Mouse (Mus musculus): ENCODE measurements around the gene Edil3. TPM values are rescaled to one million over a fixed set of nuclear protein-coding genes. Genes with fewer than 3 reads are reported as not detected.

Gene Edil3
- polyA plus RNA-seq, 1 experiment from 2014 or later, result 46.1 TPM

DNA sequence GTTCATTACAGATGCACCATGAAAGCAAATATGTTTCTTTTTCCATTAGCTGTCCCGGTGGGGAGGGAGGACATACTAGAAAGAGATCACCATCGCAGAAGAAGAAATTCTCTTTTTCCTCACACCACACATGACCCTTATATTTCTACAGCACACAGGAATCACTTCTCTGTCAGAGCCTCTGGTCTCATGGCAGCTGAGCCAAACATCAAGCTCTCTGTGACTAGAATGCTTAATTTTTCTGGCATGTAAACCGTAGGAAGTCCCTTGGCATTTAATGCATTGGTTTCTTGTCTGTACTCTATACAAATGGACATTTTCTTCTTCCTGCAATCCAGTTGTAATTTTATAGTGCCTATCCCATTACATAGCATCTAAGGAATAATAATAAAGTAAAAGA, 330.6 kb downstream of the Edil3 start:
- Histone ChIP-seq H3K27ac (no peak overlapping the region), H3K9me3 (no peaks in the 10 kb centered on the region), H3K4me2 (no peak overlapping the region), H3K27me3 (replicated peaks) (no peaks in the 10 kb centered on the region), H3K9ac (no peak overlapping the region), H3K36me3 (replicated peaks) (no peaks in the 10 kb centered on the region), H3K4me3 (no peak overlapping the region), H3K4me1 (no peaks in the 10 kb centered on the region)
- 62% methylated on average over 3 of the region's 3 CpGs for WGBS
- ATAC-seq (replicated peaks), result no peak

DNA sequence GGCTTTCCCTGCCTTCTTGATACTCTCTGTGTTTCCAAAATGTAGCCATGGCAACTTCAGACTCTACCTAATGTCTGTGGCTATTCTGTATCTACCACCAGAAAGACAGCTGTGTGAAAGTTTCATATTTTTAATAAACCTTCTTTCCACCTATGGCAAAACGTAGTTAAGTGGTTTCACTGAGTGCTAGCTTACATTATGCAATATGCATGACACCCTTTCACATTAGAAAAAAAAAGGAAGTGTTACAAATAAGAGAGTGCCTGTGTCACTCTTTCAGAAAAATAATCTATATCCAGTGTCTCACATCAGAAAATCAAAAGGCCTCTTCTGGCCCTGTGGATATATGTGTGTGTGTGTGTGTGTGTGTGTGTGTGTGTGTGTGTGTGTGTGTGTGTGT, 346.7 kb downstream of the Edil3 start:
- no peak overlapping the region for H3K9ac ChIP-seq
- no peaks in the 10 kb centered on the region for H3K36me3 ChIP-seq (replicated peaks)
- no peaks in the 10 kb centered on the region for H3K4me1 ChIP-seq
- no peak overlapping the region for H3K27ac ChIP-seq
- H3K4me3 ChIP-seq, result no peak overlapping the region
- H3K27me3 ChIP-seq (replicated peaks), result no peaks in the 10 kb centered on the region
- H3K9me3 ChIP-seq, result no peaks in the 10 kb centered on the region
- H3K4me2 ChIP-seq, result no peak overlapping the region
- WGBS, result 71% methylated on average over 1 of the region's 1 CpGs
- ATAC-seq (replicated peaks), result no peak

DNA sequence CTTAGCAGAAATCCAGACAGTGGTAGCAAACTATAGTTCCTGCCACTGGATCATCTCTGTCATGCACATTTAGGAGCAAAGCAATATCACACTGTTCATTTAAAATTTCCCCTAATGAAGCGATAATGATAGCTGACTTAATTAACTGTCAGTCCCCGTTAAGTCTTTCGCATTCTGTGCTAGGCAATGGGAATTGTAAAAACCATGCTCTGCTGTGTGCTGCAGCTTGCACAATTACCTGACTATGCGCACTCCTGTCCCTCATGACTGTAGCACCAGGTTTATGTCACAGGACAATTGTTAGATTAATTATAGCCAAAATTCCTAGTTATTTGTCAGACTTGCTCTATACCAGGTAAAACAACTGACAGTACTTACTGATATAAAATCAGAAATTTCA, 348.8 kb downstream of the Edil3 start:
- H3K4me1 ChIP-seq, result no peaks in the 10 kb centered on the region
- H3K9me3 ChIP-seq, result no peaks in the 10 kb centered on the region
- H3K36me3 ChIP-seq (replicated peaks), result no peaks in the 10 kb centered on the region
- no peak overlapping the region for H3K4me3 ChIP-seq
- no peaks in the 10 kb centered on the region for H3K27me3 ChIP-seq (replicated peaks)
- 87% methylated on average over 4 of the region's 4 CpGs for WGBS
- no peak overlapping the region for H3K27ac ChIP-seq
- ATAC-seq (replicated peaks), result 0 out of 2 replicates have a peak, but pooled peaks have one; percentile 27
- no peak overlapping the region for H3K4me2 ChIP-seq
- H3K9ac ChIP-seq, result no peak overlapping the region

DNA sequence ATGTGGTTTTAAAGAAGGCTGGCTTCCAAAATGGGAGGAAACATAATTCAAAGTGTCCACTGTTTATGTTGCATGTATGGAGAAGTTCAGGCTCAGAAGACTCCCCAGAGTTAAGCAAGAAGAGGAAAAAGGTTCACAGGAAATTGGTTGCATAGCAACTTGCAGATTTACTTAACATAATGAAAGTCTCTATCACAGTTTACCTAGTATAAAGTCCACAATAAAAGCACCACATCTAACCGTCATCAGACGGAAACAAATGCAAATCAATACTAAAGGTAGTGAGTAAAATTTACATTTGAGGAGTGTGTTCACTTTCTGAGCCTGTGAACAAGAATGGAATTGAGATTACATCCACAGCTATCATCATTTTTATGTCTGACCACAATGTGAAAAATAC, 353.9 kb downstream of the Edil3 start:
- H3K9me3 ChIP-seq, result no peaks in the 10 kb centered on the region
- no peak overlapping the region for H3K27ac ChIP-seq
- H3K36me3 ChIP-seq (replicated peaks), result no peaks in the 10 kb centered on the region
- no peak overlapping the region for H3K4me3 ChIP-seq
- H3K4me2 ChIP-seq, result no peak overlapping the region
- ATAC-seq (replicated peaks), result no peak
- no peaks in the 10 kb centered on the region for H3K4me1 ChIP-seq
- H3K27me3 ChIP-seq (replicated peaks), result no peaks in the 10 kb centered on the region
- no peak overlapping the region for H3K9ac ChIP-seq
- WGBS, result 67% methylated on average over 2 of the region's 2 CpGs

DNA sequence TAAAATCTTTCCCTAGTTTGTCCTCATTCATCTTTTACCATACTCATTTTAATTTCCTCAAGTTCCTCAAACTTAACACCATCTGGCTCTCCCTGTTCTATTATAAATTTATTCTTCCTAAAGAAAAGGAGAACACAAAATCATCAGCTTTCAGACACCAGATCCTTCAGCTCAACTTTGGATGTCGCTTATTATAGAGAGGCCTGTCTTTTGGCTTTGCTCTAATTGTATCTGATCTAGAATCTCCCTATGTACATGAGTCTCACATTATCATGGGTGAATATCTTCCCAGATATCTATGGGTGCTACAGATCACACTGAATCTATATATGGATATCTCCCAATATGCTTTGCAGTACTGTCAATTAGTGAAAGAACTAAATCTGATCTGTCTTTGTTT, 367.8 kb downstream of the Edil3 start:
- Histone ChIP-seq H3K9me3 (no peaks in the 10 kb centered on the region), H3K4me3 (no peak overlapping the region), H3K4me2 (no peak overlapping the region), H3K27me3 (replicated peaks) (no peaks in the 10 kb centered on the region), H3K4me1 (no peaks in the 10 kb centered on the region), H3K9ac (no peak overlapping the region), H3K27ac (no peak overlapping the region), H3K36me3 (replicated peaks) (no peaks in the 10 kb centered on the region)
- ATAC-seq (replicated peaks), result no peak
- WGBS, result 93% methylated on average over 1 of the region's 1 CpGs

DNA sequence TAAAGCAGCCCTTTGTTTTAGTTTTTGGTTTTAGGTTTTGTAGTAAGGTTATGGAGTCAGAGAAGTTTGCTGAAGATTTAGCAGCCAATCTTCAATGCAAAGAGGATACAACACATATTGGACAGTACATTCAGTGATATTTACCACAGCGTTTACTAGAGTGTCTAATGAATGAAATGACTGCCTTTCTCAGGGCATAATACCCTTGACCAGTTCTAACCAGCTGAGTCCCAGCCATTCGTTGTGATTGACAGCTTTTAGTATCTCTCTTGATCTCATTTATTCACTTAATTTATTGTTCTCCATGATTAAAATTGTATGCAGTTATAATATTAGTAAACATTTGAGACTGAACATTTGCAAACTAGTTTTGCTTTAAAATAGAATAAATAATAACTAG, 375.7 kb downstream of the Edil3 start:
- Histone ChIP-seq H3K9ac (no peak overlapping the region), H3K27ac (no peak overlapping the region), H3K4me1 (no peaks in the 10 kb centered on the region), H3K27me3 (replicated peaks) (no peaks in the 10 kb centered on the region), H3K4me3 (no peak overlapping the region), H3K4me2 (no peak overlapping the region), H3K36me3 (replicated peaks) (no peaks in the 10 kb centered on the region), H3K9me3 (no peaks in the 10 kb centered on the region)
- ATAC-seq (replicated peaks), result no peak
- WGBS, result 47% methylated on average over 2 of the region's 2 CpGs

DNA sequence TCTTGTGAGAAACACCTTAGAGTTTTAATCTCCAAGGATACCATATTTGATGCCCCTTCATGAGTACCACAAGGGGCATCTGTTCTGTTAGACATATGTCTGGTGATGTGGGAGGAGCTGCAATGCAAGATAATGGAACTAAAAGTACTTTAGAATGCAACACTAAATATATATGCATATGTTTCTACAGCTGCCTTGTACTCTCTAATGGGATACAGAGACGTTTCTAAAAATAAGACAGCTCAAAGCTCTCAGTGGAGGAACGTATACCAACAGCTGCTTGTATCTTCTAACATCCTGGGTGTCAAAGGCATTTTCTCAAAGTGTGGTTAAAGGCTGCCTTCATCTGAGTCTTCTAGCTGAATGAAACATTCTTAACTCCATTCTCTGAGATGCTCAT, 378.0 kb downstream of the Edil3 start:
- Histone ChIP-seq H3K27ac (no peak overlapping the region), H3K36me3 (replicated peaks) (no peaks in the 10 kb centered on the region), H3K4me3 (no peak overlapping the region), H3K4me2 (no peak overlapping the region), H3K4me1 (no peaks in the 10 kb centered on the region), H3K9me3 (no peaks in the 10 kb centered on the region), H3K27me3 (replicated peaks) (no peaks in the 10 kb centered on the region), H3K9ac (no peak overlapping the region)
- ATAC-seq (replicated peaks), result no peak
- 51% methylated on average over 2 of the region's 2 CpGs for WGBS

DNA sequence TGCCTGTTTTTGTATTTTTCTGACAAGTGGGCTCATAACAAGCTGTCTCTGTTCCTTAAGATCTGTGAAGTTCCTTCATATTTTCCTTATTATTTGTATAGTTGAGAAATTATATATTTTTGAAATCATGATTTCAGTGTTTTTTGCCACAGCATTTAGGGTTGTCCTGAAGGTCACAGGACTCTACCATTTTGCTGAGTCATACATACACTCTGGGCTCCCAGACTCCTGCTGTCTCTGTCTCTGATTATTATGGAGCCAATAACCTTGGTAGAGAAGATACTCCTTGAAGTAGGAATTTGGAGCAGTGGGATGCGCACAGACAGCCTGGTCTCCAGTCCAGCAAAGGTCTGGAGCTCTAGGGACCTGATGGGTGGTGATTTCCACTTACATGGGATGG, 416.8 kb downstream of the Edil3 start:
- Histone ChIP-seq H3K9me3 (no peaks in the 10 kb centered on the region), H3K4me2 (no peak overlapping the region), H3K36me3 (replicated peaks) (no peaks in the 10 kb centered on the region), H3K4me1 (no peaks in the 10 kb centered on the region), H3K9ac (no peak overlapping the region), H3K4me3 (no peak overlapping the region), H3K27ac (no peak overlapping the region), H3K27me3 (replicated peaks) (no peaks in the 10 kb centered on the region)
- ATAC-seq (replicated peaks), result no peak
- 97% methylated on average over 1 of the region's 1 CpGs for WGBS

DNA sequence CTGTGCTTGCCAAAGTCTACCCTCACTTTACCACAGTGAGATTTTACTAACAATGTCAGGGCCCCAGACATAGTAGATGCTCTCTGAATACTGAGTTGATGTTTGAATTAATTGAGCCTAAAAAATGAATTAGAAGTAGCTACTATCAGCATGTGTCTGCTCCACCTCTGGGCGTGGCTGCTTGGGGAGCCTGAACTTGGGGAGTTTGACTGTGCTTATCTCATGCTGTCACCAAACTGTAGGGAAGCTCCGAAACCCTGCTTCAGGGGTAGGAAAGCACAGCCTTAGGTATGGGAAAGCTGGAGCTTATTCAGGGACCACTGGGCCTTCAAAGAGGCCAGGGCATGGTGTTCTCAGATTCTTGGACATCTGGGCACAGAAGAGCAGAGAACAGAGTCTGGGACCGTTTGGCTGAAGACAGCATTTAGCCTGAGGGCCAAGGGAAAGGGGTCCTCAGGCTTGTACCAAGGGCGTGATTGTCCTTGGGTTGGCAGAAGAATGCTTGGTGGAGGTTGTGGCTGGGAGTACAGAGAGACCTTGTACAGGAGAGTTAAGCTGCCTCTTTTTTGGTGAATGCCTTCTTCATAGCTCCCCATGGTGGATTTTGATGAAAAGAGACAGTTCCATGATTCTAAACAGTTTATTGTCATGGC, 432.8 kb downstream of the Edil3 start:
- no peaks in the 10 kb centered on the region for H3K27me3 ChIP-seq (replicated peaks)
- no peaks in the 10 kb centered on the region for H3K36me3 ChIP-seq (replicated peaks)
- WGBS, result 86% methylated on average over 4 of the region's 4 CpGs
- H3K9me3 ChIP-seq, result no peaks in the 10 kb centered on the region
- ATAC-seq (replicated peaks), result no peak
- no peak overlapping the region for H3K4me3 ChIP-seq
- H3K4me2 ChIP-seq, result no peak overlapping the region
- no peak overlapping the region for H3K27ac ChIP-seq
- no peaks in the 10 kb centered on the region for H3K4me1 ChIP-seq
- no peak overlapping the region for H3K9ac ChIP-seq

DNA sequence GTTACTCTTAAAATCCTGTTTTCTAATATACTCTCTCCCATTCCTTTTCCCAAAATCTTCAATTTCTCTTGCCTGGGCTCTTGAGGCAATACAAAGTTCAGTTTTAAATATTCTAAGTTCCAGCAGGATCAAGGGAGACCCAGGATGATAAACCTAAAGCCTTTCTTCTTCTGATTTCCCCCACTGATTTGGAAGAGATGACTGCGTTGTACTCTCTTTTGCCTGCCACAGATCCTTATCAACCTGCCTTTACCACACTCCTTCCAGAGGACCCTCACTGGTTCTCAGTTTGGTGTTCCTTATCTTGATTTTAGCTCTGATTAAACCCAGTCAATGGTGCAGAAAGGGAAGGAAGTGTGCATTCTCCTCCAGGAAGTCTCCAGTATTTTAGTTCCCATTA, 435.6 kb downstream of the Edil3 start:
- Histone ChIP-seq H3K27me3 (replicated peaks) (no peaks in the 10 kb centered on the region), H3K4me1 (no peaks in the 10 kb centered on the region), H3K9ac (no peak overlapping the region), H3K36me3 (replicated peaks) (no peaks in the 10 kb centered on the region), H3K27ac (no peak overlapping the region), H3K4me3 (no peak overlapping the region), H3K9me3 (no peaks in the 10 kb centered on the region), H3K4me2 (no peak overlapping the region)
- WGBS, result 84% methylated on average over 1 of the region's 1 CpGs
- ATAC-seq (replicated peaks), result no peak

DNA sequence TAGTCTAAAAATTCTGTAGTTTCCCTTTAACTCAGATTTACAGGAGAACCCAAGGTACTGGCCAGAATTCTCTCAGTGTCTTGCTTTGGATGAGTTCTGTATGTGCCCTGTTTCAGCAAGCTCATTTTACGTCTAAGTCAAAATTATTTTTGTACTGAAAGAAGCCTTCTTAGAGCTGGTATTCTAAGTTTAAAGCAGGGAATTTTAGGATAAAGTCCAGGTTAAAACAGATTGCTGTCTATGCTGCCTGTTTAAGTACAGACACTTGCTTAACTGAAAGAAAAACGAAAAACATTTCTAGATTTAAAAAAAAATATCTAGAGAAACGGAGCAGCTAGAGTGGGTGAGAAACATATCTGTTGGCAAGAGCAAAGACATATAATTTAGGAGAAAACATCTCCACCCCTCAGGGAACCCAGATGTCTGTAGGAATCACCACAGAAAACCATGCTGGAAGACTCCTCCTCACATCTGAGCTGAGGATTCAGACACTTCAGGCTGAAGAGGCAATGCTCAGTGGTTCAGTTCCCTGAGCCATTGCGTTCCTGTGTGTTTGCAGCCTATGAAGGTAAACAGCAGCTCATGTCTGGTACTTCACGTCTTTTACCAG, 465.5 kb downstream of the Edil3 start:
- Histone ChIP-seq H3K4me3 (no peak overlapping the region), H3K4me2 (no peak overlapping the region), H3K27ac (no peak overlapping the region), H3K9ac (no peak overlapping the region), H3K9me3 (no peaks in the 10 kb centered on the region), H3K4me1 (no peaks in the 10 kb centered on the region), H3K27me3 (replicated peaks) (no peaks in the 10 kb centered on the region), H3K36me3 (replicated peaks) (no peaks in the 10 kb centered on the region)
- 82% methylated on average over 5 of the region's 5 CpGs for WGBS
- ATAC-seq (replicated peaks), result no peak

DNA sequence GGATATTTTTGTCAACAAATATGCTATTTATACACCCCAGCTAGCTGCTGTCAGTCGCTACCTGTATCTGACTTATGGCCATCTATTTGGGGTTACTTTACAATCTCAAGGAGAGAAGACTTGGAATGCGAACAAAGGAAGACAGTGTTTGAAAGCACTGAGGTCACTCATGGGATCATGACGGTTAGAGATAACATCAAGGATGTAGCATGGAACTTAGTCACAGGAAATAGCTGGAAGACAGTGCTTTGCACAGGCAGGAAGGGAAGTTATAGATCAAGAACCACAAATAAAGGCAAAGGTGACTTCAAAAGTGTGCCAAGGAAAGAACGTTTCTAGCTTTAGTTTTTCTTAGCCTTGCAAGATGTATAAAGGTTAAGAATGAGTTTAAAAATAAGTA, 466.9 kb downstream of the Edil3 start:
- Histone ChIP-seq H3K27me3 (replicated peaks) (no peaks in the 10 kb centered on the region), H3K9ac (no peak overlapping the region), H3K9me3 (no peaks in the 10 kb centered on the region), H3K27ac (no peak overlapping the region), H3K4me1 (no peaks in the 10 kb centered on the region), H3K4me2 (no peak overlapping the region), H3K4me3 (no peak overlapping the region), H3K36me3 (replicated peaks) (no peaks in the 10 kb centered on the region)
- WGBS, result 84% methylated on average over 4 of the region's 4 CpGs
- no peak for ATAC-seq (replicated peaks)

DNA sequence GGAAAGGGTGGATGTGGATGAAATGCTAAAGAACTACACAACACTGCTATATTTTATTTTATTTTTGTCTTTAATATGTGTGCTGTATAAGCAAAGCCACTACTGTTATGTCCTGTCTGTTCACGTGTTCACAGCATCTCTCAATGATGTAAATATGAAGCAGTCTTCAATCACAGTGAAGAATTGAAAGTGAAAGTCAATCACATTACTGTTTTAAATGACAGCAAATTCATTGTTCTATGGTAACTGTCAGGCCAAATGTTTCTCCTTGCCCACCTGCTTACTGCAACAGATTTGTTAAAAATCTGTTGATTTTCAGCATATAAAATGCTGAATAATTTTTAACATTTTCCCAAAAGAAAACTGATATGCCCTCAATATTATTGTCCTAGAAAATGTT, 499.9 kb downstream of the Edil3 start:
- Histone ChIP-seq H3K36me3 (replicated peaks) (no peaks in the 10 kb centered on the region), H3K4me2 (no peak overlapping the region), H3K27me3 (replicated peaks) (no peaks in the 10 kb centered on the region), H3K27ac (no peak overlapping the region), H3K4me3 (no peak overlapping the region), H3K9me3 (no peaks in the 10 kb centered on the region), H3K4me1 (no peaks in the 10 kb centered on the region), H3K9ac (no peak overlapping the region)
- no peak for ATAC-seq (replicated peaks)
- WGBS, result 74% methylated on average over 1 of the region's 1 CpGs

Measured in midbrain, embryonic 15.5 days (tissue).